Mouse (Mus musculus): Measurements from ENCODE around the gene Kdm2a.

Kdm2a gene

DNA sequence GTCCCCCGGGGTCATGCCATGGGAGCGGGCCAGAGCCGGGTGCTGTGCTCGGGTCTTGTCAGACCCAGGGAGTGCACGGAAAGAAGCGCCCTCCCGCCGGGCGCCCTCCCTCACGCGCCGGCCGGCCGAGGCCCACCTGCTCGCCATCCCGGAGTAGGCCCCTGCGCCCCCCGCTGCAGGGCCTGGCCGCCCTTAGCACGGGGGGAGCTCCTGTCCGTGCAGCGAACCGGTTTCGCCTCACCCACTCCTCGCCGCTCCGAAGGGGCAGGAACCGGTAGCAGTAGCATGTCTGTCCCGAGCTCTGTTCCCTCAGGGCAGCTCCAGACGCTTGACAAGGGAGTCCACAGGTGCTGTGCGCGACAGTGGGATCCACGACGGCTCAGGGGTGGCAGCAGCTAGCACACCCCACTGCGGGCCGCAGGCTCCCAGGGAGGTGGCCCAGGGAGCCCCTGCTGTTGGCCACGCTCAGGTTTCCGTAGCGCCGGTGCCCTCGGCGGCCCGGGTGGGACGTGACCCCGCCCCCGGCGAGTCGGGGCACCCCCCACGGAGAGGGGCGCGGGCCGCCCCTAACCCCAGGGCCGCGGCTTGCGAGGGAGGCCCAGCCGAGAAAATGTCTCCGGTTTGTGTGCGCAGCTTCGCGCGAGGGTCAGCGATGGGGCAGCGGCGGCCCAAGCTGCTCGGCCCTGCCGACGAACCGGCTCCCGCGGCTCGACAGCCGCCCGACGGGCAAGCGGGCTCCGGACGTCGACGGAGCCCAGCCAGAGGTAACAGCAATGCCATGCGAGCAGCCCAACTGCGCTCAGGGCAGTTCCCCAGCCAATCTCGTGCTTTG, at the start of gene Kdm2a:
Gene Kdm2a (minus strand): TSS at position 488 of the 832 bp plus-strand sequence.
- peak; percentile 74 for DNase-seq (ENCODE audit: low spot score)

DNA sequence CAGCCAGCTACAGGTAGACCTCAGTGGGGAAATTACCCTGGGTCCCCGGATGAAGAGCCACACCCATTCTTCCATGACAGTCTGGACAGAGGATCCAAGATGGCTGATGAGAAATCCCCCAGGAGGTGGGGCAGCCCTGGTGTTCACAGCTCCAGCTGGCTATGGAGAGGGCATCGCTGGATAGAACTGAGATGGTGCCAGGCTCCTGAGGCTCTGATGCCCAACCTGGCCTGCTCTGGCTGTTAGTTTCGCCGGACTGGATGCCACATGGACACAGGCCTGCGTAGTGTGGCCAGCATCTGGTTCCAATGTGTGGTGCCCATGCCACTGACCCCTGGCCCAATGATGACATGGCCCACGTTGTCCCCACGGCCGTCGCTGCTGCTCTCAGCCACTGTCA, 49.4 kb upstream of the Kdm2a start:
- DNase-seq (ENCODE audit: low spot score) = no peak

DNA sequence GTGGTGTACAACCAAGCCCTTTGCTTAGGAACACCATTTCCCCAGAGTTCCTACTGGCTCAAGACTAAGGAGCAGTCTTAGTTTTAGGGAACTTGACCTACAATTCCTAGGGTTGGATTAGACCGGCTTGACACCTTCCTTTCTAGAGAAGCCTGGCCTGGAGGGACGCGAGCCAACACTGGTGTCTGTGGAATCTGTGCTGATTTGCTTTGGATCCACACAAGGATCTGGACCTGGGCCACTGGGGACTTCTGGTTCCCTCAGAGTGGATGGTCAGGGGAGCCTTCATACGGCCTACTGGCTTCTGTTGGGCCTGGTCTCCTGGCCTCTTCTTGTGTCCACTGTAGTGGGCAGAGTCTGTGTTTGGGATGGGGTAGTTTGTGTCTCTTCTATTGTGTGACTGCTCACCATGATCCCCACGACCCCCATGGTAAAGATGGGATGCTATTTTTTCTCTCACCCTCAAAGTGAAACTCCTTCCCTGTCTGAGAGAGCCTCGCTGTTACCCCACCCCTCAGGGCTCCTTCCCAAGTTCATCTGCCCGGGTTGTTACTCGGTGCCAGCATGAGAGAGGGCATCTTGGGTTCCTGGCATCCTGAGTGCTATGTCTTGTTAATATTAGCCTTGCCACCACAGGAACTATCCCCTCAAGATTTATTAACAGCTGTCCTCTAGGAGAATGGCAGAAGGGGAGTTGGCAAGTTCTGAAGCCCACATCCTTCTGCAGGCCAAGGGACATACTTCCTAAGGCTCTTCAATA, 48.8 kb upstream of the Kdm2a start:
- no peak for DNase-seq (ENCODE audit: low spot score)

DNA sequence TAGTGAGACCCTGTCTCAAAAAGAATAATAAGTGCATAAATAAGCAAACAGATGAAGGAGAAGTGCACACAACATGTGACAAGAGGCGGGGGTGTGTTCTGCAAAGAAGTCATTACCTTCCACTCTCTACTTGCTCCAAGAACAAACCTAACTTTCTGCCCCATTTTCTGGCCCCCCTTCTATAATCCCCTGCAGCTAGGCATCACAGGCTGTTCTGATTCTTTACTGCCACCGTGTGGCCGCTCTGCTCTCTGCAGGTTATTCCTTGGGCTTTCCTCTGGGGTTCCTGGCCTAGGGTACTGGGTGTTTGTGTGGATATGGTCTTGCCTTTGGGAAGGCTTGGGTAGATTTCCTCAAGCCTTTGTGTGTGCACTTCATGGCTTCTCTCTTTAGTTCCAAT, 44.3 kb upstream of the Kdm2a start:
- DNase-seq (ENCODE audit: low spot score) = peak; percentile 86

DNA sequence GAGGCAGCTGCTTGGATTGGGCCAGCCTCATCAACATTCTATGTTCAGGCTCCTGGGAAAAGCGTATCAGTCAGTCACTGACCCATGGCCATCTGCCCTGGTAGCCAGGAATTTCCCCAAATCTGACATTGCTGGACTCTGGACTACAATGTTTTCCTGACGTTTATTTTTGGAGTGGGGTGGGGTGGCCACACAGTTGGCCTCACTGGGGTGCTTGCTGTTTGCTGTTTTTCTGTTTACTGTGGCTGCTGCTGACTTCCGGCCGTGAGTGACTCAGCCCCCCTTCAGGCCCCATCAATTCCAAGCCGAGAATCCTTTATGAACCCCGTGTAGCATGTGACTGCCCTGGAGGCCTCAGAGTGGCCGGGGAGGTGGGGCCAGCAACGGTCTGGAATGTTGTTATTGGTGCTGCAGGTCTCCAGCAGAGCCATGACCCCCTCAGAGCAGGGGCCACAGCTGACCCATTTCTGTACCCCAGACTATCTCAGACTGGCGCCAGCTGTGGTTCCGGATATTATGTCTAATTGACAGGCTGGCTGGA, 43.6 kb upstream of the Kdm2a start:
- DNase-seq (ENCODE audit: low spot score) = no peak

DNA sequence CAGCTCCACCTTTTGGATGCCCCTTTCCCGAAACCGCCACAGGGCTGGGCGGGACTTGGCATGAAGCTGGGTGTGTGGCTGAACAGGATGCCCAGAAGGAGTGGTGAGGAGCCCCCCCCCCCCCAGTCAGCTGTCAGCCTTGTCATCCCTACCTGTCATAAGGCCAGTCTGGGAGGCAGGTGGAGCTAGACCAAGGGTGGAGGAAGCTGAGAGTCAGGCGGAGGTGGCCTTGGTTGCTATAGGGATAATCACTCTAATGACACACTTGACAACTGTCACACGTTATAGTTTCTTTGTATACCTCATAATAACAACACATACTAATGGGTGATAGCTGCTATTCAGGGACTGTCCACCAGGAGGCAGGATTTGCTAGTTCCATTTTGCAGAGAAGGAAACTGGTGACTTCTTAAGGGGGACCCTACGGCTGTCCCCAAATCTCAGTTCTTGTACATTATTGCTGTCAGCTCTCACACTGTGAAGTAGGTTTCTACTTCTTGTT, 43.1 kb upstream of the Kdm2a start:
- DNase-seq (ENCODE audit: low spot score) = peak; percentile 75

DNA sequence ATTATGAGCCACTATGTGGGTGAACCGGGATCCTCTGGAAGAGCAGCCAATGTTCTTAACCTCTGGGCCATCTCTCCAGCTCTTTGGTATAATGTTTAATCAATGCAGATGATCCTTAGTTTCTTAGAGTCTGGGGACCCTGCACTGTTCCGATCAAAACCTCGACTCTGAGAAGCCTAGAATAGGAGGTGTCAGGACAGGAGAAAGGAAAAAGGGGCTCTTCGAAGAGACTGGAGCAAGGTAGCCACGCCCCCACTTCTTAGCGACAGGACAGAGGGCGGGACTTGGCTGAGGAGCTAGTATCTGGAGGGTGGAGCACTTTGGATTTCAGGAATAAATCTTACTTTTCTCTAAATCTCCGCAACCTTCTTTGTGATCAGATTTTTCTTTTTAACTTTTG, 42.1 kb upstream of the Kdm2a start:
- DNase-seq (ENCODE audit: low spot score) = peak; percentile 76

DNA sequence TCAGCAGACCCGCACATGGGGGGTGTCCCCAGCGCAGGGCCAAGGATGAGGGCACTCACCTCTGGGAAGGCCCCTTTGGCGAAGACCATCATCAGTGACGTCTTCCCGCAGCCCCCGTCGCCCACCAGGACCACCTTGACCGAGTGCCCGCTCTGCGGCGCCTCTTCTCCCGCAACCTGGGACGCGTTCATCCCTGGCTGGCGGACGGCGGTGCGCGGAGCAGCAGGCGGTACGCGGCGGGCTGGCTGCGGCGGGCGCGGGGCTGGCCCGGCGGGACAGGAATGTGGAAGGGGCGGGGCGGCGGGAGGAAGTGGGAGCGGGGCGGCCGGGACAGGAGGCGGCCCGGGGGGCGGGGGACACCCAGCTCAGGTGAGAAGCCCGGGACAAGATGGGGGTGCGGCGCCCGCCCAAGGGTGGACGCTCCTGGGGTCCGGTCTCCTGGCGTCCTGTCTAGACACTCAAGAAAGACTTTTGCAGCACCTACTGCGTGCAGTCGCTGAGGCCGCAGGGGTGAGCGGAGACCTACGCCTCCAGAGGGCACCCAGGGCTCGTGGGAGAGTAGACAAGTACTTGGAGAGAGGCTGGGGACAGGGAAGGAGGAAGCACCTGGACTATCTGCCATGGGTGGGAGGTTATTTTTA, 41.2 kb upstream of the Kdm2a start, which contains the start of gene Rhod:
Gene Rhod (minus strand): TSS at position 272 of the 641 bp plus-strand sequence.
- DNase-seq (ENCODE audit: low spot score) = peak; percentile 85

DNA sequence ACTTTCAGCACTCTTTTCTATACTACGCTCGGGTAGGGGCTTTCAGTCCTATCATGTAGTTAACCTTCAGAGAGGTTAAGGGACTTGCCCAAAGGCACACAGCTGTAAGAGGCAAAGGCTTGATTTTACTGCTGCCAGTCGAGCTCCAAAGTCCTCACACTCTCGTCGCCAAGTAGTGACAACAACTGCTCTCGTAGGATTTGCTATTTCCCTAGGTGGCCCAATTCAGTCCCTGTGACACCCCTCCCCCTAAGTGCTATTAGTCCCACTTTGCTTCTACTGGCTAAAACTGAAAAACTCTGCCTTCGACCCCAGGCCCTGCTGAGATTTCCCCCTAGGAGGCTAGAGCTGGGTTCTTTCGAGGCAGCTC, 40.7 kb upstream of the Kdm2a start:
- no peak for DNase-seq (ENCODE audit: low spot score)

DNA sequence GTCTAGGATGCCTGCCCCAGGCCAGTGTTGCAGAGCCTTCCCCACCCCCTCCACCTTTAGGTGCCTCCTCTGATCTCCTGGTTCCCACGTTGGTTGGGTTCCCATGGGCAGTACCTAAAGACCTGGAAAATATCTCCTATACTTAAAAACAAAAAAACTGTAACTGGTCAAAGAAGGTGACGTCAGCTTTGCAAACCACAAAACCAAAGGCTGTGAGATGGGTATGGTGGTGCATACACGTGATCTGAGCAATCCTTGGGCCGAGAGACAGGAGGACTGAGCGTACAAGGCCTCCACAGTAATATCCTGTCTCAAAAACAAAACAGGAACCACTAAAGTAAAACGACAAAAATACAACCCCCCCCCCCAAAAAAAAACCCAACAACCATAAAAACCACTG, 39.8 kb upstream of the Kdm2a start:
- DNase-seq (ENCODE audit: low spot score) = no peak

DNA sequence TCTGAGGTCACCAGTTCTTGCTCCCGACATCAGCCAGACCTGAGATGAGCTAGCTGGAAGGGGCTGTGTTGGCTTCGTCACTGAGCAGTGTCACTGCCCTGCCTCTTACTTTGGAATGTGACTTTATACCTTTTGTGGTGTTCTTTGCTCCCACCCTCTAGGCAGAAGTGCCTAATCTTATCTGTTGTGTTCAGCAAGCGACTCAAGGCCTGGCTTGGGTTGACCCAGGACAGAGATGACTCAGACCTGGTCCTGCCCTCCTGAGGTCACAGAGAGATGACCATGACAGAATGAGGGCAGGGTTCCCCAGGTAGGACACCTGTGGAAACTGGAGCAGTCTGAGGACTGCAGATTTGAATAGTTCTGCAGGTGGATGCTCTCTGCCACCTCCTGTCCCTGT, 38.2 kb upstream of the Kdm2a start:
- no peak for DNase-seq (ENCODE audit: low spot score)

DNA sequence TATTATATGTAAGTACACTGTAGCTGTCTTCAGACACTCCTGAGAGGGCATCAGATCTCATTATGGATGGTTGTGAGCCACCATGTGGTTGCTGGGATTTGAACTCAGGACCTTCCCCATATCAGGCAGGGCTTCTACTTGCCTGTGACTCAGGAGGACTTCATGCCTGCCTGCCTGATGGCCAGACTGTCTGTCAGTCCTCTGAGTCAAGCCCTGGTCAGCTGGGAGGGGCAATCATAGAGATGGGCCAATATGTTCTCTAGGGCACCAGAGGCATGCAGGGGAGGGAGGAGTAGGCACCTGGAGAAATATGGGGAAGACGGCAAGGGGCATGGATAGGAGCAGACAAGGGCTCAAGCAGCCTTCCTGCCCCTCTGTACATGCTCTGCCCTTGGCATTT, 36.9 kb upstream of the Kdm2a start:
- DNase-seq (ENCODE audit: low spot score) = no peak

DNA sequence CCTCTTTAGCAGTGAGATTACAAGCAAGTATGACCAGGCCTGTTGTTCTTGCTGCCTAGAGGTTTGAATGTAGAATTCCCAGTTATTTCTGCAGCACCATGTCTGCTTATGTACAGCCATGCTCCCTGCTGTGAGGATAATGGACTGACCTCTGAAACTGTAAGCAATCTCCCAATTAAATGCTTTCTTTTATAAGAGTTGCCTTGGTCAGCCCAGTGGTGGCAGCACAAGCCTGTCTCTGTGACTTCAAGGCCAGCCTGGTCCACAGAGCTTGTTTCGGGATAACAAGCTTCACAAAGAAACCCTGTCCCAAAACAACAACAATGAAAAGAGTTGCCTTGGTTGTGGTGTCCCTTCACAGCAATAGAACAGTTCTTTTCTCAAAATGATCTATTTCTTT, 35.7 kb upstream of the Kdm2a start:
- no peak for DNase-seq (ENCODE audit: low spot score)

DNA sequence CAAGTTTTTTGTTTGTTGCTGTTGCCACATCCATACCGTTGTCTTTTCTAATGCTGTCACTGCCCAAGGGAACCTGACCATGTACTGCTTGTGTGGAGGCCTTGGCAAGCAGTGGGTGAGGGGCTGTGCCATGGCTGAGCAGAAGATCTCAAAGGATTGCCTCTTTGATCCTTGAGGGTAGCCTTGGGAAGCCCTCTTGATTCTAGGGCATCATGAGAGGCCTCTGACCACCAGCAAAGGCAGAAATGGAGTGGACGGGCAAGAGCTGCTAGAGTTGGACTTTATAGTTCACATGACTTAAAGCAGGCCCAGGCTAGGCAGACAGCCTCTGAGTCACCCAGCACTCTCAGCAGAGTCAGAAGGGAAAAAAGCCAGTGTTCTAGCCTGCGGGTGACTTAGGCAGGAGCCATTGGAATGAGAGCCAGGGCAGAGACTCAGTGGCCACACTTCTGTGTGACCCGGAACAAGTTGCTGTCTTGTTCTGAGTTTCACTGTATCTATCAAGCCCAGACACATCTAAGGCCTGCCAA, 32.1 kb upstream of the Kdm2a start:
- no peak for DNase-seq (ENCODE audit: low spot score)

DNA sequence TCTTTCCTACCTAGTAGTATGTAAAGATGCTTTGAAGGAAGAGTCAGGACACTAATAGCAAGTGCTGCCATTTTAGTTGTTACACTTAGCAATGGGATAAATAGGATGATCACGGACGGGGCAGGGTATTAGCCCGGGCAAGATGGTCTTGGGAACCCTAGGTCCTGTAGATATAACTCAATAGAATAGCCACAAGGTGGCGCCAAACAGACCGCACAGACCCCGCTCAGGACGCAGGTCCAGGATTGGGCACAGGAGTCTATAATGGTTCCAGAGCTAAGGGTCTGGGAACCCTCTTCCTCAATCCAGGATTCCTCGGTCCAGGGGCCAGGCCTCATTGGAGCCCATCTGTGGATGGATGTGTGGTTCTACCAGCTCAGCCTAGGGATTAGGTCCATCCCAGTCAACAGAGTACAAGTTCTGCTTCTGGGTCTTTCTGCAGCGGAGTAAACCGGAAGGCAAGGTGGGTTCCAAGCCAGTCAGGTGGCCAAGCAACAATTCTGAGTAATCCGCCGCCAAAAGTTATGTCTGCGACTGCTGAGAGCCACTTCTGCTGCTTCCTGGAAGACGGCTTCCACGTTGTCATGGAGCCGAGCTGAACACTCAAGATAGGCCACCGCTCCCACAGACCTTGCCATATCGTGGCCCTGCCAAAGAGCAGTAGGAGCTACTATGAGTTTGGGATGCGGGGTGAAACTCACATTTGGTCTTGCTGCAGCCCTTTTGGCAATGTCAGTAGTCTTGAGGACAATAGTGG, 27.7 kb upstream of the Kdm2a start:
- peak; percentile 68 for DNase-seq (ENCODE audit: low spot score)

DNA sequence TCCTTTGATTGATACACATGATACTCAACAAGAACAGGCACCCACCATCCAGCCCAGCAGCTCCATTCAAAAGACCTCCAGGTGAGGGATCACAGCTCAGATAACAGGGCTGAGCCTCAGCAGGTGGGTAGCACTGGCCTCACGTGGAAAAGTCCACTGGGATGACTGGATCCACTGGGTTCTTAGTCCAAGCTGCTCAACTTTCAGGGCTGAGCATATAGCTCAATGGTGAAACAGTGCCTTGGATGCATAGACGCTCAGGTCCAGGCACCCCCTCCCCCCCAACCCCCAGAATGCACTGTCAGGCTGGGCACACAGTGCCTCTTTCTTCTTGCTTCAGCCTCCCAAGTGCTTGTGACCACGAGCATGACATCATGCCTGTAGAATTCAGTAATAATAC, 24.9 kb upstream of the Kdm2a start:
- no peak for DNase-seq (ENCODE audit: low spot score)

DNA sequence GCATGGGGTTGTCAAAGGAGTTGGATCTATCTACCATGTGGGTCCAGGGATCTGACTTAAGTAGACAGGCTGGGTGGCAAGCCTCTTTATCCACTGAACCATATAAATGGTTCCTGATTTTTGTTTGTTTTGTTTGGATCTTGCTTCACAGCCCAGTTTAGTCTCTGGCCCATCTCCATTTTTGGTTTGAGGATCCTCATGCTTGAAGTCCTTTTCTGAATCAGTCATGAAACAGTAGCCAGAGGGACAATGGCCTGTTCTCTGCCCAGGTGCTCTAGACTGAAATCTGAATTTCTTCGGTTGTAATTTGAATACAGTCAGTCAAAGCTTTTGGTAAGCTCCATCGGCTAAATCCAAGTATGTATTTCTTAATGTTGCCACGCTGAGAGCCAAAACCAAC, 24.5 kb upstream of the Kdm2a start:
- DNase-seq (ENCODE audit: low spot score) = no peak

DNA sequence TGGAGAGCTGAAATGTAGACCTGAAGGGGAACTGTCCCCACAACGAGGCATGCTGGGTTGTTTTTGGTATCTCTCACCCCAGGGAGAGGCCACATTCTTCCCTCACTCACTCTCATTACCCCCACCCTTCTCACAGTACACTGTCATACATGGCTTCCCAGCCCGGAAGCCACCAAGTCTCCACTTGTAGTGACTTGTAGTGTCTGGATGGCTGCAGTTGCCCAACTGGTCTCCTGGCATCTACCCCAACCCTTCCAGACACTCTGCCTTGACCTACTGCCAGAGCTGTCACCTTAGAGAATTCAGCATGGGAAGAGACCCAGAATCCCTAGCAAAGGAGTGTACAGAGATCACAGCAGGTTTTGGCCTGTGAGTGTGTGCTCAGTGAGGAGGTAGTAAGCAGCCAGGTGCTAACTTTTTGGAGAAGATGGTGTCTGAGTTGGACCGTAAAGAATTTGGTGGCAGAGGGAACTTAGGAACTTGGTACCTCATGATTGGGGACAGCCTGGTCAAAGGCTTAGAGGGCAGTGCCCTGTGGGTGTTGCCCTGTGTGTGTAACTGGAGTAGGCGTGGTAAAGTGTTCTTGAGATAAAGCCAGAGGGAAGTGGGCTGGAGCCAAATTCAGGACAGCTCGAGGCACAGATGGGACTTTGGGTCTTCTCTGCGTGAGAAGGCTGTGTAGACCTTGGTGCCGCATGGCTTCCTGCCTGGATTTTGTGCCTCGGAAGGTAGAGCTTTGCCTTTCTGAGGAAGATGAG, 22.2 kb upstream of the Kdm2a start:
- no peak for DNase-seq (ENCODE audit: low spot score)

DNA sequence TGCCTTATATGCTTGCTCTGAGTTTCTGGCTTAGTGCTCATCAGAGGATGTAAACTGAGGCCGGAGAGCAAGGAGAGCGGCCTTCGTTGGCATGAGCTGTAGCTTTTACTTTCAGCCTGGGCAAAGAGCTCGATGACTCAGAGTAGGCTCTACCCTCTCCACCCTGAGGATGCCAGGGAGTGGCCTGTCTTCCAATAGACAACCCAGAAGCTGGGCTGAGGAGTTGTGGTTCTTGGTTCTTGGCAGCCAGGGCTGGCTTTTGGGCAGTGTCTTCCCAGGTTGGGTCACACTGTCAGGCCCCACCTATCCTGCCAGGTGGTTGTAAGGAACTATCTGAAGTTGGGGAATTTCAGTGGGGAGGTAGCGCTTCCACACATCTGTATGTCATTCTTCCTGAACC, 21.6 kb upstream of the Kdm2a start:
- DNase-seq (ENCODE audit: low spot score) = no peak

DNA sequence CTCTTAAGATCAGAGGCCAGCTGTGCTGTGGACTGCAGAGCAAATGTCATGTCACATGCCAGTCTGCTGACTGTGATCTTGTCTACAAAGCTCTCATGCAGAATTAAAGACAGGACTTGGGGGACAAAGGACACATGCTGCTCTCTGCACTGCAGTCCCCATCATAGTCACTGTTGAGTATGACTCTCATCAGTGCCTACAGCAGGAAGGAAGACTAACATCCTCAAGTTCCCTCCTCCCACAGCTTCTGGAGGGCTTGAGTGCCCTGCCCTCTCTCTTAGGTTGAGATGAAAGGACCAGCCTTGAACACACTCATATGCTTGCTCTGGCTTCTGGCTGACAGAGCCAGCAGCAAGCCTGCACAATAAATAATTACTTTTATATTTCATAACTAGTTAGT, 19.6 kb upstream of the Kdm2a start:
- no peak for DNase-seq (ENCODE audit: low spot score)

DNA sequence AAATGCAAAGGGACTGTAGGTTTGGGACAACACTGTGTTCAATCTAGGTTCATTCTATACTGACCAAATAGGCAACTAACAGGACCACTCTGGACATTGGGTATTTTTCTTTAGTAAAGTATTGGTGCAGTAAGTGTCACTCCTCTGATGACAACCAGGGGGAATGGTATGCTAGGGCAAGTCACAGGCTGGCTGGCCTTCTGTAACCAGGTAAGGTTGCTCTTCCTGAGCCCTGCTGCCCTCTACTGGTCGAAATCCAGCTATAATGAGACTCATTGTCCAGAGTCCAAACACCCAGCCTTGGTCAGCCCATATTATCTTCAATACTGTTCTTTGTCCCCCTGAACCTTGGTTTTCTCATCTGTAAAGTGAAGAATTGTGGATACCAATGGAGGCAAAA, 19.1 kb upstream of the Kdm2a start:
- peak; percentile 84 for DNase-seq (ENCODE audit: low spot score)
